Mouse (Mus musculus): ENCODE results near the gene Cldn12.

DNA sequence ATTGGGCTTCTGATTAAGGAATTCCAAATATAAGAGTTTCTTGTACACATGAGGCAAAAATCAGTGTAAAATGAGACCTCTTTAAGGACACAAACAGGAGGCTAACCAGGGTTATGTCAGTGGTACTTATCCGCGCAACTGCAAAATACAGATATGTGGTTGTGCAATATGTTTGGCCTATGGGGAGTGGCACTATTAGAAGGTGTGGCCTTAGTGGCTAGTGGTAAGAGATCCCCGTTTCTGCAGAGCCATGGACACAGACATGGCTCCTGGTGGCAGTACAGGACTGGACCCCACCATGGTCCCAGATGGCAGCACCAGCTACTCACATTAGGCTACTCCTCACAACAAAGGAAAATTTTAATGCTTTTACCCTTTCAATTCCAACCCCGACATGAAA, 19.7 kb downstream of the Cldn12 start:
- no peak for TF ChIP-seq CTCF (IDR thresholded peaks at IDR 0.05; ENCODE audit: low read depth)
- TF ChIP-seq EP300 (IDR thresholded peaks at IDR 0.05; ENCODE audit: low read depth): no peak

Data from liver, embryonic 14.5 days (tissue).